Mouse (Mus musculus): Measurements from ENCODE around the gene Rnf123.

DNA sequence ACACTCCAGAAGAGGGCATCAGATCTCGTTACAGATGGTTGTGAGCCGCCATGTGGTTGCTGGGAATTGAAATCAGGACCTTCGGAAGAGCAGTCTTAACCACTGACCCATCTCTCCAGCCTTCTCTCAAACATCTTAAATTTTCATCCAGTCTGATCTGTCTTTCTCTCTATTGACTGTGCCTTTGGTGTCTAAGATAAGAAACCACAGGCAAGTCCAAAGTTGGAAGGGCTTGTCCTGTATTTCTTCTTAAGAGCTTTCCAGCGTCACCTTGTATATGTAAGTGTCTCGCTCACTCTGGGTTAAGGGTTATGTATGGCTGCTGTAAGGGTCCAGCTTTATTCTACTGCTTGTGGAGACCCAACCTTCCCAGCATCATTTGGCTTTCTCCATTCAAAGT, 48.4 kb upstream of the Rnf123 start:
- no peak for TF ChIP-seq CTCF (IDR thresholded peaks at IDR 0.05; ENCODE audit: low read depth, low read length)
- no peak for TF ChIP-seq POLR2A (IDR thresholded peaks at IDR 0.05; ENCODE audit: extremely low read depth, insufficient read depth, low read length)
